Mouse (Mus musculus): ENCODE data around the gene Rbm6. TPM values are rescaled to one million over a fixed set of nuclear protein-coding genes. Genes with fewer than 3 reads are reported as not detected.

Gene Rbm6
- total RNA-seq, 2 experiments from 2014 or later = 40.3 to 40.6 TPM

DNA sequence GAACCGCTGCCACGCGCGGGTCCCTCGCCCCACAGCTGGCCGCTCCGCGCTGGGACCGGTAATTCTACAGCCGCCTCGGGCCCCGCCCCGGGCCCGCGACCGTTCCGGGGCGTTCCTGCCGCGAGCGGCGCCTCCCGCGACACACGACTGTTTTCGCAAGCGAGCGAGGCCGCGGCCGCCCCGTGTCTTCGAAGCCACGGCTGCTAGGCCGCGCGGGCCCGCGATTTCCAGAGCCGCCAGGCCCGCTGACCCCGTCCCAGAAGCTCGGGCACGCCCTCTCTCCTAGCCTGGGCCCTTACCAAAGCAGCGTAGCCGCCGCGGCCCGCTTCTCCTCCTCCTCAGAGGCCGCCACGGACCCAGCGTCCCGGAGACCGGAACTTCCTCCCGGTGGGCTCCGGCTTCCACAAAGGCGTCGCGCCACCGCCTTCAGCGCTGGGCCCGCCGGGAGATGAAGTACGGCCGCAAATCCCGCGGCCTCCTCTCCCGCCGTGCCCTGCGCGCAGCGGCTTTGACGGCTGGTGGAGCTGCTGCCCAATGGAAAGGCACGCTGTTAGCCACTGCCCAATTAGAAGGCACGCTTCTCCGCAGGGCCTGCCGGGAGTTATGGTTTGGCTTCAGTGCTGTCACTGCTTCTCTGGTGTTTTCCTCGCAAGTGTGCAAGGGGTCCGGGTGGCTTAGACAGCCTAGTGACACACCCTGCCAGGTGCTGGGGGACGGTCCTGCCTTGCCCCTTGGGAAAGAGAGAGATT, 513 bp downstream of the Rbm6 start:
- peak; percentile 95 for DNase-seq

DNA sequence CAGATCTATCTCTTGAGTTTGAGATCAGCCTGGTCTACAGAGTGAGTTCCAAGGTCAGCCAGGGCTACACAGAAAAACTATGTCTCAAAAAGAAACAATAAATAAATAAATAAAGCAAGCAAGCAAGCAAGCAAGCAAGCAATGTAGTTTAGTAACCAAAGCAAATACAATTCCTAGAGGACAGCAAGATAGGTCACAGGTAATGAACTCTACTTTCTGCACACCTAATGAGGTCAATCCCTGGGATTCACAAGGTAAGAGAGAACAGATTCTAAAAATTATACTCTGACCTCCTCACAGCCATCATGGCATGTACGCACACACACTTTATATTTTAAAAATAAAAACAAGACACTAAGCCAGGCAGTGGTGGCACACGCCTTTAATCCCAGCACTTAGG, 7.0 kb downstream of the Rbm6 start:
- DNase-seq = no peak

DNA sequence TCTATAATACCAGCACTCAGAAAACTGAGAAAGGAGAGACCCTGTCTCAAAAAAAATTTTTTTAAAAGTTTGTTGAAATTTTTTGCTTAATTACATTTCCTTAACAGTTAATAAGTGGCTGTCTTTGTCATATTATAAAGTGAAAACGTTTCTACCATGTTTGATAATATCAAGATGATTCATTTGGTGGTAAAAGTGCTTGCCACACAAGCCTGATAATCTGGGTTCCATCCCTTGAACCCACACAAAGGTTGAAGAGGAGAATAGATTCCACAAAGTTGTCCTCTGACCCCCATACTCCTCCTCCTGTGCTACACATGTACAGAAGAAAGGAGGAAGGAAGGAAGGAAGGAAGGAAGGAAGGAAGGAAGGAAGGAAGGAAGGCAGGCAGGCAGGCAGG, 8.5 kb downstream of the Rbm6 start:
- DNase-seq = no peak

DNA sequence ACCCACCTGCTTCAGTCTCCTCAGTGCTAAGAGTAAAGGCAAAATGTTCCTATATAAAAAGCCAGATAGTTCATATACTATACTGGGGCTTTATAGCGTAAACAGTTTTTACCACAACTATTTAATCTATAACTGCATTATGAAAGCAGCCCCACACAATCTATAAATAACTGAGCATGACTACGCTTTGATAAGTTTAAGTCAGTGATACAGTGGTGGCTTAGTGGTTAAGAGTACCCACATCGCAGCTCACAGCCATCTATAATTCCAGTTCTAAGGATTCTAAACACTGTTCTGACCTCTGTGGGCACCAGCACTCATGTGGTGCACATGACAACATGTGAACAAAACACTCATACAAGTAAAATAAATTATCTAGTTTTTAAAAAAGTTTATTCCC, 14.7 kb downstream of the Rbm6 start:
- DNase-seq = no peak

DNA sequence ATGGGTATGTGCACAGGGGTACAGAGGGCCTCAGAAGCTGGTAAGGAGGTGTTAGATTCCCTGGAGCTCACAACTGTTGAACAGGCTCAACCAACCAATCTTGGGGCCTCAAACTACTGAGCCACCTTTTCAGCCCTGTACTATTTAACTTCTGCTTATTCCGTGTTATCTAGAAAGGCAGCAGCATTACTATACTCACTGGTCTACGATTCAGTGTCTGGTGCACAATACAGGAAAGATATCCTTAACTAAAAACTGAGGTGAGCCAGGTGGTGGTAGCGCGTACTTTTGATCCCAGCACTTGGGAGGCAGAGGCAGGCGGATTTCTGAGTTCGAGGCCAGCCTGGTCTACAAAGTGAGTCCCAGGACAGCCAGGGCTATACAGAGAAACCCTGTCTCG, 24.1 kb downstream of the Rbm6 start:
- no peak for DNase-seq

DNA sequence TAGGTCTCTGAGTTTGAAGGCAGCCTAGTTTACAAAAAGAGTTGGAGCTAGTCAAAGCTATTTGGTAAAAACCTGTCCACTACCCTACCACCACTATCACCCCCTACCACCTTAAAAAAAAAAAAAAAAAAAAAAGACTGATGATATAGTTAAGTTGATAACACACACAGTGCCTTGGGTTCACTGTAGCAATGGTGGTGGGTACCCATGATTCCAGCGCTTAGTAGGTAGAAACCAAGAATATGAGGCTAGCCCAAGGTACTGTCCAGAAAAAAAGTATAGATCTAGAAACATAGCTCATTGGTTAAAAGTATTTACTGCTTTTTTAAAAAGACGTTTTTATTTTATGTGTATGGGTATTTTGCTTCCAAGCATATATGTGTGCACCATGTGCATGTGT, 30.3 kb downstream of the Rbm6 start:
- DNase-seq = no peak

DNA sequence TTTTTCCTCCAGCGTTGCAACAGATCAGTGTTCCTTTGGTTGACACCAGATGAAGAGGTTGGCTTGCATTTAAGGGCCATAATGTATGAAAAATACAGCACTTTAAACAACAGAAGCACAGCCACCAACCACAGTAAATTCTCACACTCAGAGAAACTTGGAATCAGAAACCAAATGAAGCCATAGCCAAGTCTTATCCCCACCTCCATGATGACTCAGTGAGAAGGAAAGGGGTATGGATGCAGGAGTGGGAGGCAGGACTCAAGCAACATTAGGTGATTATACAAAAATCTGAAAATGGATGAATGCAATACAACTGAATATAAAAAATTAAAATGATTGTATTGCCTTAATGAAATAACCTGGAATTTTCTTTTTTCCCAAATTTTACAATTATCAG, 34.2 kb downstream of the Rbm6 start:
- no peak for DNase-seq

DNA sequence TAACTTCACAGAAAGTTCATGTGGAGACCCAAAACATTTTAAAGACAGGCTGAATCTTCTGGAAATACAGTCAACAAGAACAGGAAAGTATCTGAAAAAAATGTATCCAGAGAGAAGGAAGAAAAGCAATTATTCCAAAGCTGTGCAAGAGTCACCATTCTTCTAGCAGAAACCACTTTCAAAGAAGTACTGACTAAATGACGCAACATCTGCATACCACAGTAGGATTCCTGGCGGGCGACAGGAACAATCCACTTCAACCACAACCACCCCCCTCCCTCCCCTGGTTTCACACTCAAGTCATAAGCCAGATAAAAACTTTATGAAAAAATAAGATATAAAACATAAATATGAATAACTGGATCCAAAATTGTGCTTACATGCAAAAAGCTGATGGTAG, 39.2 kb downstream of the Rbm6 start:
- no peak for DNase-seq

DNA sequence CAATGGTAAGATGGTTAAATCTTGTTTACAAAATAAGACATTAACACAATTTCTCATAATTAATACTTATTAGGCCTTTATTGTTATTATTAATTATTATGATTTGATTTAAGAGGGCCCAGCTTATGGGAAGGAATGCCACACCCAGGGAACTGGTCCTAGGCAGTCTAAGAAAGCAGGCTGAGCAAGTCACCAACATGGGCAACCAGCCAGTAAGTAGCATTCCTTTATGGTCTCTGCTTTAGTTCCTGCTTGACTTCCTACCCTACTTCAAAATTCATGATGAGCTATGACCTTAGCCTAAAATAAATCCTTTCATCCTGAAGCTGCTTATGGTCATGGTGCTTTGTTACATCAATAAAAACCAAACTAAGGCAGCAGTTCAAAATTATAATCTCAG, 41.3 kb downstream of the Rbm6 start:
- DNase-seq = no peak

DNA sequence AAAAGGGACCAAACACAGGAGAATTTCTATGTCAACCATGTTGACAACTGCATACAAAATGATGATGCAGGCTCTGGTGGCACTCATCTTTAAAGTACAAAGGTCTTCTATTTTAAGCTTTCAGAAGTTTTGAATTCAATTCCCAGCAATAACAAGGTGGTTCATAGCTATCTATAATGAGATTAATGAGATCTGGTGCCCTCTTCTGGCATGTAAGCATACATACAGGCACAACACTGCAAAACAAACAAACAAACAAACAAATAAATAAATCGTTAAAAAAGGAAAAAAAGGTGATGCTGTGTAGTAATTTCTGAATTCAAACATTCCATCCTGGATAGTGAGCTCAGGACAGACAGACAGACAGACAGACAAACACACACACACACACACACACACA, 60.9 kb downstream of the Rbm6 start:
- no peak for DNase-seq

DNA sequence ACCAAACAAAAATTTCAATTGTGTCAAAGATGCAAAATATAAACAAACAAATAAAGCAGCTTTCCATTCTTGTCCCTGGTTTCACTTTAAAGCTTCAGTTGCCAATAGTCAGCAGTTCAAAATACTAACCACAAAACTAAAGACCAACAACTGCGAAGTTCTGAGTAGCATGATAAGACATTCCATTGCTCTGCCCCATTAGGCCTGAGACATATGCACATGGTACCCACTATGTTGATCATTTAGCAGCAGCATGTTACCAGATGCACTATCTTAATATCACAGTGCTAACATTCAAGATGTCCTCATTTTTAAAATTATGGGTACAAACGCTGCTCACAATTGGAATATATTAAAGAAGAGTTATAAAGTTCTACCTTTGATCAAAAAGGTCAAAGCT, 62.1 kb downstream of the Rbm6 start:
- no peak for DNase-seq

DNA sequence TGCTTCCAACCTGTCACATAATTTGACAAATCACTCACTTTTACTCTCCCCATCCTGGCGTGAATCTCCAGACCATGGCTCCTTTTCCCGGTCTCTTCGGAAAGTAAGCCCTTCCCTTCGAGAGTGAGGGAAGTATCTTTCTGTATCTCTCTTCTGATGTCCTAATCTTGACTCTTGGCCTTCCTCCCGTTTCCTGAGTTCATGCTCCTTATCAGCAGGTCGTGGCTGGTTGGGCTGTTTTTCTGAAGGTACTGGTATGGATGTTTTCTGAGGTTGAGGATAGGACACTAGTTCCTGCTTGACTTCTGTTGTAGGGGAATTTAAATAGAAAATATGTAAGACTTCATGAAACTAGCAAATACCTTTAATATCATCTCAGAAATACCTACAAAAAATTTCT, 81.3 kb downstream of the Rbm6 start:
- no peak for DNase-seq

DNA sequence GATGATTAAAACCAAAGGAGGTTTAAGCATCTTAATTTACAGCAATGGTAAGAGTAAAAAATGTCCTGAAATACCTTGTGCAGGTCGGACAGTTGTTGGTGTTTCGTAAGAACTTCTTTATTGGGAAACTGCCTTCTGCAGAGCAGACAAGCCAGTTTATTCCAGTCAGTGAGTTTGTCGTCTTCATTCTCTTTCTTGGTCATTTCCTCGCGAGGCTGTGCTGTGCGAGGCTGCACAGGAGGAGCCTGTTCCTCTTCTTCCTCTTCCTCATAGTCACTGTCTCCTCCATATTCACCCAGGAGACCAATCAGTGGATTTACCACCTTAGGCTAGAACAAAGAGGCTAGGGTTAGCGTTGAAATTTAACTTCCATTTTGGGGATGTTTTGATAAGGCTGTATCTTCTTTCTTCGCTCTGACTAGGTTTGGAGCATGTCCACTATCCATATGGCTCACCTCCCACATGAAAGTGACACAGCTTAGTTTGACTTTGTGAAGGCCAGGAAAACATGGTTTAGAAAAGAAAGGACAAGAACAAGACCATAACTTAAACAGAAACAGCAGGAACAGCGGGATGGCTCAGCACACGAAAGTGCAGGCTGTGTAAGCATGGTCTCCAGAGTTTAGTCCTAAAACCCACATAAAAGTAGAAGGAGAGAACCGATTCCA, 90.4 kb downstream of the Rbm6 start:
- DNase-seq = no peak

DNA sequence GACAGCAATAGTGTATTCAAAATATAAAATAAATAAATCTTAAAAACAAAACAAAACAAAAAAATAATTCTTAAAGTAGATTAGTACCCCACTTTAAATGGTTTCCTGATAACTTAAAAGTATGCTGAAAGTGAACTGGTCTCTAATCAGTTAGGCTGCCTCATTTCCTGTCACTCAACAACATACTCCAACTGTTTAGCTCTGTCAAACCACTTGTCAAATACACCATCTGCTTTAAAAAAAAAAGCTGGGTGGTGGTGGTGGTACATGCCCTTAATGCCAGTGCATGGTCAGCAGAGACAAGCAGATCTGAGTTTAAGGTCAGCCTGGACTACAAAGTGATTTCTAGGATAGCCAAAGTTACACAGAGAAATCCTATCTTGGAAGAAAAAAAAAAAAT, 96.2 kb downstream of the Rbm6 start:
- no peak for DNase-seq

DNA sequence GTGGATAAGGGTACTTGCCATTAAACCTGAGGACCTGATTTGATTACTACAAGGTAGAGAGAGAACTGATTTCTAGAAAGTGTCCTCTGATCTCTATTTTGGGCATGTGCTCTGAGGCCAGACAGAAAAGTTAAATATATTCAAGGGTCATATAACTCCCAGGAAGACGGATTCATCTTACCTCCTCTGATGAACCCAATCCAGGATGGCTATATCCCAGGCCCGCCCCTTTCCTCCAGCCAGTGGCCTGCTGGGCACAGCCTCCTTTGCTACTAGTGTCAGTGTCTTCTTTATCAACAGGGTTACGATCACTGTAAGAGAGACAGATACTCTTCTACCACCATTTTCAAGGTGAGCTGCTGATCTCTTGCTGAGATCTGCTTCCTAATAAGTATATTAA, 98.6 kb downstream of the Rbm6 start:
- DNase-seq = no peak

DNA sequence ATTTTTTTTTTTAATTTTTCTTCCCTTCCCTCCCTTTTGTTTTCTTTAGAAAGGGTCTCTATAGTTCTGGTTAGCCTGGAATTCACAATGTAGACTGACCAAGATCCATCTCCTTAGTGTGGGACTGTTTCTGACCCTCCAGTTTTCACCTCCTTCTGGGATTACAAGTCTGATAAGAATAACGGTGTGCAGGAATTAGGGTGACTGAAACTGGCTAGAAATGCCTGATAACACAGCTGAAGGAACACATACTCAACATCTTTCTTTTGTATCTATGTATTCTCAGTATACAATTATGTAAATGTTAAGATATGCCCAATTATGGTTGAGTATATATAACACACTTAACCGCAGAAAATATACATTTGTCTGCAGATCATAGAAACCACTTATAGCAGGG, 101.3 kb downstream of the Rbm6 start:
- DNase-seq = no peak

DNA sequence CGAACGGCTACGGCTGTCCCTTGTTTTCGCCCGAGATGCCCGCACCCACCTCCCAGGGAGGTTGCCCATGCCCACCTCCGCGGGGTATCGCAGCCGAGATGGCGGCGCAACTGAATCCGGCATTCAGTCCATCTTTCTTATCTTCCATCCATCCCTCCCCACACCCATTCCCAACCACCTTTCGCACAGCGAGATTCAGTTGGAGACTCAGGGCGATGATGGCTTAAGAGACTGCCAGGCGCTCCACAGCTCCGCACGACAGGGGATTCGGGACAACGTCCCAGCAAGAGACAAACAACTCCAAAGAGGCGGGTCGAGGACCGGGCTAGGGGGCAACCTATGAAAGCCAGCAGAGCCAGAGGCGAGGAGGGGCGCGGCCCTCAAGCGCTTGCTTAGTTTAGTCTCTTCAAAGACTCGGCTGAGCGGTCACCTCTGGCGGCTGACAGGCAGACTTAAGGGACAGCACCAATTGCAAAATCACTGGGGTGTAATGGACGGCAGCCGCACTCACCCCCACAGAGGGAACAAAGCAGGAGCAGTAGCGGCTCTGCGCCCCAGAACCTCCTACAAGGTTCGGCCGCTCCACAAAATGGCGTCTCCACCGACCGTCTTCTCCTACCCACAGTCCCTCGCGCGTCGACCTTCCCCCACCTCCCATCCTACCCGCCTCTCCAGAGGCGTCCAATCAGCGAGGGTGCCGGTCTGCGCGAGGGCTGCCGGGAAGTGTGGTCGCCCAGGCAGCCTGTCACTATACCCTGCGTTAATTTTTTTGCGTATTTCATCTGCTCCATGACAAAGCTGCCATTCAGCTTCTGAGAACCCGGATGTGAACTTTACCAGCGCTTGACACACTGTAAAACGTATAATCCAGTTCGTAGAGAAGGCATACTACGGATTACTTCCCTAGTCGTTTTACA, 102.4 kb downstream of the Rbm6 start, which contains the start of gene Rbm5:
Gene Rbm5 (minus strand): TSS at position 623 of the 917 bp plus-strand sequence.
- DNase-seq = peak; percentile 95

DNA sequence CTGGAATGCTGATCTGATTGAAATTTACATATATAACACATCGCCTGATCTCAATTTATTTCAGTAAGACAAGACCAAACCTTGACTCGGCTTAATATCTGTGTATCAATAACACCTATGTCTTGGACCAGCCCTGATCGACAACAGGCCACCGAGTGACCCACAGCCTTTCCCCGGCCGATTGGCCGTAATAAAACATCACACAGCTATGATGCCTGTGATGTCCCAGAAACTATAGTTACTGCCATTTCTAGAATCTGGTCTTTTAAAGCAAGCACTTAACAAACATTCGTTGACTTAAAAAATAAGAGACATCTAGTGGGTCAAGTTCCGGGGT, 103.0 kb downstream of the Rbm6 start:
- DNase-seq = no peak

DNA sequence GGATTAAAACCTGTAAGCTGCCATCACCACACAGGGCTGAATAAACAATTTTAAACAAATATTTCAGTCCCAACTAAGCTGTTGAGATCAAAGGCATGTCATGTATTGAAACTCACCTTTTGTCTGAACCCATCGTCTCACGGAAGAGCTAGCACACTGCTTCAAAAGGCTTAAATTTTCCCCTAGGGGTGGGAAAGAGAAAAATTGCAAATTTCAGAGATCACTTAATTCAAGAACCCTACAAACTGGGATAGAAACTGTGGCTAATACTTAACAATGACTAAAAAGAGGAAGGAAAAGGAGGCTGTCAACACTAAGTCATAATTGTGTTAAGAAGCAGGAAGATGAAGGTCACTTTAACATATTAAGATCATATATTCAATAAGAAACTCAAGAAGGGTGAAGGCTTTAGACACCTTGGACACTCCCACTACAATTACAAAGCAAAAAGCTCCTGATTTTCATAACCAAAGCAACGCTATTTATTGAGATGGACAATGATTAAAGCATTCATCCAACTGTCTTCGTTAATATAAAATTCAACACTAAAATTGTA, 103.5 kb downstream of the Rbm6 start:
- DNase-seq = no peak

DNA sequence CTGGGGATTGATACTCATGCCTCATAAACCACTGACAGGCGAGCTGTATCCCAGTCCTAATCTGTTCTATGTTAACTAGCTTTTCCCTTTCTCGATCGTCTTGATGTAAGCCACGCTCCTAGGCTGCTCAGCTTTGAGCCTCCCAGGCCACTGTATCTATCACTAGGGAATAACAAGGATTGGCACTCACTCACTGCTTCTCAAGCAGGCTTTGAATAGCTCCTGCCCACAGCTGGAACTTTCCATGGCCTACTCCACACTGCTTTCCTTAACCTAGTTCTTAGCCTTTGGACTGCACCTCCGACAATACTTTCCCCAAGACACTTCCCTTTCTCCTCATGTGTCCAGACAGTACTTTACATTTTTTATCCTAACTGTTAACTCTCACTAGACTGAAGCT, 104.2 kb downstream of the Rbm6 start:
- DNase-seq = no peak

DNA sequence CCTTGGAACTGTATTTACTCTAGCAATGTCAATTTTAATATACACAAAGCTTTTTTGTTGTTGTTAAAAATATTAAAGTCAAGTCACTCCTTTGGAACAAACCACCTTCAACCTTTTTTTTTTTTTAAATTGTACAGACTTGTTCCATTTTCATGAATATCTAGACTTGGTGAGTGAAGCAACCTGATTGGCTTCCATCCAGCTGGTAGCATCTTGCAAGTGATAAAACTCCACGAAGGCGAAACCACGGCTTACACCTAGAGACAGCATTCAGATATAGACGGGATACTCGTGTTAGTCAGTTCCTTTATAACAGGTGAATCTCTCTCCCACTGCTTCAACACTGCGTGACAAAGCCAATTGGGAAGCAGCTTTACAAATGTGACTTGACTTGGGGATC, 113.4 kb downstream of the Rbm6 start:
- no peak for DNase-seq

DNA sequence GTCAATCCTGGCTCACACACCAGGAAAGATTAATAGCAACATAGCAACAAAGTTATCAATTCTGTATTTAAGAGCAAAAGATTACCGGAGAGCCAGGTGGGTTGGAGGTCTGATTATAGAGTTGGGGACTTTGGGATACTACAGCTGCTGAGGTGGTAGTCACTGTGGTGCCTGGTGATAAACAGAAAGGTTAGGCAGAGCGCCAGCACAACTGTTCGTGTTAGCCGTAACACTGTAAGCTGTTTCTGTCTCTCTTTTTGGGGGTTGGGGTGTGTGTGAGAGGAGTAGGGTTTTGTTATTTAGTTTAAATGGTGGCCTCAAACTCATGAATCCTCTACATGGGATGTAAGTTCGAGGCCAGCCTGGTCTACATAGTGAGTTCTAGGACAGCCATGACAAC, 122.7 kb downstream of the Rbm6 start:
- DNase-seq = no peak

DNA sequence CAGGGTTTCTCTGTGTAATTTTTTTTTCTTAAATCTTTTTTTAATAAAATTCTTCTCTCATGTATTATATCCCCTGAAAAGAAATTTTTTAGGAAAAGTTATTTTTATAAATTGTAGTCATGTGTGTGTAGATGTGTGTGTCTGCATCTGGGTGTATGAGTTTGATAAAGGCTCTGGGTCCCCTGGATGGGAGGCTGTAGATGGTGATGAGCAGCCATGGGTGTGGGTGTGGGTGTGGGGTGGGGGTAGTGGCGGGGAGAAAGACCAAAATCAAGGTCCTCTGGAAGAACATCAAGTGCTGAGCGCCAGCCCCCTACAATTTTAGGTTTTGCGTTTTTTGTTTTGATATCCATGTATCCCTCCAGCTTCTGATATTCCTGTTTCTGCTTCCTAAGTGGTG, 125.0 kb downstream of the Rbm6 start:
- no peak for DNase-seq
